Mouse (Mus musculus) kidney, postnatal 10 days (tissue): Measurements from ENCODE around the gene Atp6v0e.

Experiments
- DNase-seq: peaks from one replicate; pipeline ENCODE4 v3.0.0; 2021; ENCODE audit warnings: mixed read lengths

Atp6v0e gene

GRCm38 (mm10) chr17:26724790-26725189 lies 61.8 kb downstream of the Atp6v0e start:
- DNase-seq = no peak

GRCm38 (mm10) chr17:26726674-26727073 lies 63.6 kb downstream of the Atp6v0e start:
- no peak for DNase-seq

GRCm38 (mm10) chr17:26727110-26727755 lies 64.2 kb downstream of the Atp6v0e start:
- no peak for DNase-seq

- DNase-seq = no peak
Measured at GRCm38 (mm10) chr17:26742581-26742980, 79.5 kb downstream of the Atp6v0e start.

DNA sequence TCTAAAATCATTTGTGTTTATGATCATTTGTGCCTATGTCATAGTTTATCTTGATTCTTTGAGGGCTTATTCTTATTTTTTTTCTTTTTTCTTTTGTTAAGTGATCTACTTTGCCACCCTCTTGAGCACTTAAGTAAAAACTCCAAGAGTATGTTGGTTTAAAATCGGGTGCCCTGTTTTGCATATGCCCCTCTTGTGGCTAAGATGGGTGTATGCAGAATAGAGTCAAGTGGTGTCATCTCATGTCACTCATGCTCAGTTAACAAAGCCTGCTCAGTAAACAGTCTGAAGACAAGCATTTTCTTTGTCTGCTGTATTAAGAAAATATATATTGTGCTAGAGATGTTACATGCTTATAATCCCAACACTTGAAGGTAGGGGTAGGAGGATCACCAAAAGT lies 80.3 kb downstream of the Atp6v0e start:
- DNase-seq = no peak
